Mouse (Mus musculus) lung, postnatal 4 days (tissue): ENCODE data around the gene Fbp1.
"Not testable (repeated sequence)": the region's sequence is repeated elsewhere in the genome, so short reads cannot be mapped to it uniquely, and the experiment has no call there.

ENCODE experiments used
- DNase-seq, 2 experiments: peaks; one replicate each; pipeline ENCODE4 v3.0.0; 2021

Fbp1 gene

DNA sequence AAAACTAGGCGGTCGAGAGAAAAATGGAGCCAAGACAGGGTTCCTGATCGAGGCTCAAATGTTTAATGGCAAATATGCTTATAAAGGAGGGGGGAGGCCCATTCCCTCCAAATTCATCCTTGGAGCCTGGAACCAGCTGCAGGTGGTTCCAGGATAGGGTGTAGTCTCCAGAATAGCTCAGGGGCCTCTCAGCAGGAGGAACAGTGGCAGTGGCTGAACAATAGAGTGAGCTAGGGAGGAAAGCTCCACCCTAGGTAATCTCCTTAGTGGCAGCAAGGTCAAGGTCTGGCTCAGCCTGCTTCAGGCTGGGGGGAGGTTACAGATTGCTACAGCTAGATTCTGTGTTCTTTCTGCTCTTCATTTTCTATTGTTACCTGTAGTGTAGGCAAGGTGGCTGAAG, 72.4 kb downstream of the Fbp1 start:
- DNase-seq = not testable (repeated sequence)
